Mouse (Mus musculus) small intestine, adult 2 months (tissue): Measurements from ENCODE around the gene Tnik. TPM values are rescaled to one million over a fixed set of nuclear protein-coding genes. Genes with fewer than 3 reads are reported as not detected.

Source experiments
- H3K27ac ChIP-seq: fragments of 200-500 bp; 2 replicates; pipeline ENCODE4 v1.5.1; 2012; ENCODE audit warnings: low read depth, low read length, control low read depth, inconsistent platforms; ENCODE audit not compliant: insufficient read depth
- H3K27me3 ChIP-seq: fragments of 200-500 bp; 2 replicates; pipeline ENCODE4 v1.6.1; 2012; ENCODE audit warnings: mild to moderate bottlenecking, moderate library complexity, low read length, inconsistent platforms; ENCODE audit not compliant: control insufficient read depth, insufficient read depth
- H3K36me3 ChIP-seq: fragments of 200-500 bp; 2 replicates; pipeline ENCODE4 v1.6.1; 2012; ENCODE audit warnings: mild to moderate bottlenecking, low read length, control low read depth, inconsistent platforms; ENCODE audit not compliant: control insufficient read depth, insufficient read depth
- H3K4me1 ChIP-seq: fragments of 200-500 bp; 2 replicates; pipeline ENCODE4 v1.6.1; 2012; ENCODE audit warnings: low read length, inconsistent platforms, mixed read lengths; ENCODE audit not compliant: control insufficient read depth, insufficient read depth, insufficient read length
- H3K4me3 ChIP-seq: fragments of 200-500 bp; 2 replicates; pipeline ENCODE4 v1.5.1; 2012; ENCODE audit warnings: low read depth, mild to moderate bottlenecking, control low read depth, inconsistent platforms, low read length, moderate library complexity
- CTCF ChIP-seq: fragments of 200-500 bp; IDR thresholded peaks from 2 replicates; pipeline ENCODE4 v1.5.1; 2012; ENCODE audit warnings: low read depth, mild to moderate bottlenecking, control low read depth, inconsistent platforms, low read length, moderate library complexity, mixed read lengths; ENCODE audit not compliant: insufficient replicate concordance, insufficient read length; ENCODE audit errors: extremely low read depth
- POLR2A ChIP-seq: fragments of 200-500 bp; IDR thresholded peaks from 2 replicates; pipeline ENCODE4 v1.6.1; 2012; ENCODE audit warnings: low read depth, mild to moderate bottlenecking, control low read depth, inconsistent platforms, low read length, moderate library complexity
- WGBS: fragments of 180-500 bp; shearing (Covaris S2); methylation state at CpG from one replicate; pipeline ENCODE4 v1.1.7; 2018; 5-methylcytosine and 5-hydroxymethylcytosine counted together
- polyA plus RNA-seq: library from polyadenylated mRNA; depleted of rRNA; stranded (reverse); fragments of >200 nt; gene quantifications from 2 replicates; pipeline ENCODE4 v1.2.3, GENCODE M21; 2012

The Tnik gene
- polyA plus RNA-seq, 1 experiment: 10.8 TPM

DNA sequence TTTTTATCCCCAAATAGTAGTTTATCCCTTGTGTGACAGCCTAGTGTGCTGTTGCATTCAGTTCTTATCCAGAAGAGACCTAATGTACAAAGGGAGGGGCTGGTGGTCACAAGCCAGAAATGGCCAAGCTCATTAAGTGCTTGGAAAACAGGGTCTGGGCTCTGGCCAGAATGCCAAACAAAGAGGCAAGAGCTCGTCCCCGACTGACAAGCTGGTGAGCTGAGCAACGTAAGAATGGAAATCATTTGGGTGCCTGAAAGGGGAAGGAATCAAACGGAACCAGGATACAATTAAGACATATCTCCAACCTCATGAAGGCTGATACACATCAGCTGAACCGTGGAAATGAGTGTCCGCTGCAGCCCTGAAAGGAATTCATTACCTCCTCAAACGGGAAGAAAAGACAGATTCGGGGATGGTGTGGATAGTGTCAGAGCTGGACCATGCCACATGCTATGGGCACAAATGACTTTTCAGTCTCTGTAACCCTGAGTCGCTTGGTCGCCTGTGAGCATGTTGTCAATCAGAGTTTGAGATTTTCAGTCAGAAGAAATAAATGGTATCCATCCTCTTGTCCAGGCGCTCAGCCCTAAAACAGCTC lies 120.6 kb downstream of the Tnik start:
- H3K27me3 ChIP-seq: no peaks in the 10 kb centered on the region
- H3K27ac ChIP-seq: no peak overlapping the region
- TF ChIP-seq CTCF (no peak), POLR2A (no peak)
- H3K4me1 ChIP-seq: no peaks in the 10 kb centered on the region
- no peak overlapping the region for H3K4me3 ChIP-seq
- WGBS: 81% methylated on average over 11 of the region's 11 CpGs
- H3K36me3 ChIP-seq: no peaks in the 10 kb centered on the region

DNA sequence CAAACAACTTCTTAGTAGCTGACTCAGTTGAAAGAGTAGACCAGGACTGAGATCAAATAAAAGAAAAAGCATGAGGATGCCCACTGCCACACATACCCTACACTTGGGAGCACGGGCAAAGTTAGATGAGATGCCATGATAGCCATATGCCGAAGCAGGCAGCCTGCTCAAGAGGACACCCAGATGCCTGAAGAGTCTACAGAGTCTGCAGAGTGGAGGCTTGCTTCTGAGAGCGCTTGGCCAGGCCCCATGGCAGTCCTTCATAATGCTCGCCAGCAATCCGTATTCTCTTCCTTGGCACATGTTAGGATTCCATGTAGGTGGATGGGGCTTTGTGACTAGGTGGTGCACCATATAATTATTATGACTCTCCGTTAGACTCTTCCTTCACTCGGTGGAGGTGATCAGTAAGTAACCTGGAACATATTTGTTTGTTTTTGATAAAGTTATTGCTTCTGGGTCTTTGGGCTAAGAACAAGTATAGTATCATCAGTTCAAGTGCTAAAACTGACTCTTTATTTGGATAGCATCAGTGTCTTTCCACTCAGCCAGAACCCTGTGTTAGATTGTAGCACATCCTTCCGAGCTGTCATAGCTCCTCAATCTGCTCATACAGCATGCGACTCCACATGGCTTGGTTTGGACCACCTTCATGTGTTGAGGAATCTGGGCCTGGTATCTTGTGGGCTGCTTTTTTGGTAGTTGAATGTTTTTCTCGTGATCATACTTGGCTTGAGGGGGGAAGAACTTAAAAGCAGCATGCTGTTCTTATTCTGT lies 122.4 kb downstream of the Tnik start:
- WGBS: 89% methylated on average over 10 of the region's 10 CpGs
- Histone ChIP-seq H3K36me3 (no peaks in the 10 kb centered on the region), H3K4me3 (no peak overlapping the region), H3K27ac (no peak overlapping the region), H3K27me3 (no peaks in the 10 kb centered on the region), H3K4me1 (no peaks in the 10 kb centered on the region)
- TF ChIP-seq CTCF (no peak), POLR2A (no peak)

DNA sequence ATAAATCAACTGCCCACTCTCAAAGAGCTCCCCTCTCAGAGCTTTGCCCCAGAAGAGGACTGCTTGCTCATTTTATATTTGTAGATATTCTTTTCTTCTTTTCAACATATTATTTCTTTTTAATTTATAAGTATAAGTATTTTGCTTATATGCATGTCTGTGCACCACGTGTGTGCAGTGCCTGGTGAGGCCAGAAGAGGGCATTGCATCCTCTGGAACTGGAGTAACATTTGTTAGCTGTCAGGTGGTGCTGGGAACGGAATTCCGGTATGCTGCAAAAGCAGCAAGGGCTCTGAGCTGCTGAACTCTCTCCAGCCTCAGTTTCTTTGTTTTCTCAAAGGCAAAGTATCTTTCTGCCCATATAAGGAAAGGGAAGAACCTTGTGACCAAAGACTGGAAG lies 125.5 kb downstream of the Tnik start:
- TF ChIP-seq CTCF: no peak
- no peak for TF ChIP-seq POLR2A
- Histone ChIP-seq H3K4me1 (no peaks in the 10 kb centered on the region), H3K27ac (no peak overlapping the region), H3K4me3 (no peak overlapping the region), H3K27me3 (no peaks in the 10 kb centered on the region), H3K36me3 (no peaks in the 10 kb centered on the region)
- WGBS: 88% methylated on average over 3 of the region's 3 CpGs

DNA sequence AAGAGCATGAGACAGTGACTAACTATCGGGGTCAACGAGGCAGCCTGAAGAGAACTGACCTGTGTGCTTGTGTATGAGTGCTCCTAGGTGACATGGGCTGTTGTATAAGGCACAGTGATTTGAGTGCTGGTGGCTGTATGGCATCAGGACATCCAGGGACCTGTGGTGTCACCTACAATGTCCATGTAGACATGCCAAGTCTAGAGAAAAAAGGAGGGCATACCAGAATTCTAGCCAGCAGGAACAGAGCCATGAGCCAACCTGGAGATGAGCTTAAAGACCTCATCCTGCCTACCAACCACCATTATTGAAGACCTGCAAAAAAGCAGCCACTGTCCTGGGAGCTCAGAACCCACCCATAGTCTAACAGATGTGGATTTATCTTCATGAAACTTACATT lies 127.2 kb downstream of the Tnik start:
- 96% methylated on average over 2 of the region's 2 CpGs for WGBS
- TF ChIP-seq POLR2A (no peak), CTCF (no peak)
- Histone ChIP-seq H3K27ac (no peak overlapping the region), H3K36me3 (no peaks in the 10 kb centered on the region), H3K4me1 (no peaks in the 10 kb centered on the region), H3K27me3 (no peaks in the 10 kb centered on the region), H3K4me3 (no peak overlapping the region)

DNA sequence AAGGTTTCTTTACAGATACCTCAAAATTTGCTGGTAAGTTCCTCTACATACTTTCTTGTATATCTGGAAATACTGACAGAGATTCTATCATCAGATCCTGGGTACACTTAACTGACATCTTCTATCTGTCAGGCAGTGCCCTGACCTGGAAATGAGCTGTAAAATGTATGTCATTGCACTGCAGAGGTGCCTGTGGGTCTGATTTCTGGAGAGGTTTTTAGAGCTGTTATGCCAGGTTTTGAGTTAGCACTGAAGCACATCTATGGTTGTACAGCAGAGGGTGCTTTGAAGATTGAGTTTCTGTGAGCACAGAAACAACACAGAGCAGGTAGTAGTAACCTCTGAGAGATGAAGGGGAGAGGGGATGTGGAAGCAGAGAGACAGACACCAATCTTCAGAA lies 129.5 kb downstream of the Tnik start:
- TF ChIP-seq CTCF (no peak), POLR2A (no peak)
- H3K4me3 ChIP-seq: no peak overlapping the region

DNA sequence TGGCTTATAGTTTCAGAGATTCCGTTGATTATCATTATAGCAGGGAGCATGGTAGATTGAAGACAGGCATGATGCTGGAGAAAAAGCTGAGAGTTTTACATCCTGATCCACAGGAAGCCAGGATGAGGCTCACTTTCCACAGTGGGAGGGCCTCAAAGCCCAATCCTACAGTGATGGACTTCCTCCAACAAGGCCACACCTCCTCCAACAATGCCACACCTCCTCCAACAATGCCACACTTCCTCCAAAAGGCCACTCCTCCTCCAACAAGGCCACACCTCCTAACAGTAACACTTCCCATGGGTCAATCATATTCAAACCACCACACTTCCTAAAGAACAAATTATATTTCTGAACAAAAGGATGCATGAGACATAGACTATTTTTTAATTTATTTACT lies 135.8 kb downstream of the Tnik start:
- H3K36me3 ChIP-seq: no peaks in the 10 kb centered on the region
- H3K4me3 ChIP-seq: no peak overlapping the region
- no peaks in the 10 kb centered on the region for H3K27me3 ChIP-seq
- H3K4me1 ChIP-seq: peaks cover 2% of the 10 kb centered on the region; the same call in 1 of the 2 replicates
- 96% methylated on average over 1 of the region's 1 CpGs for WGBS
- H3K27ac ChIP-seq: no peak overlapping the region
- TF ChIP-seq POLR2A (no peak), CTCF (no peak)

More for the DNA sequence above, 129.5 kb downstream of the Tnik start:
- Histone ChIP-seq H3K4me1 (no peaks in the 10 kb centered on the region), H3K27me3 (no peaks in the 10 kb centered on the region), H3K36me3 (no peaks in the 10 kb centered on the region), H3K27ac (no peak overlapping the region)

DNA sequence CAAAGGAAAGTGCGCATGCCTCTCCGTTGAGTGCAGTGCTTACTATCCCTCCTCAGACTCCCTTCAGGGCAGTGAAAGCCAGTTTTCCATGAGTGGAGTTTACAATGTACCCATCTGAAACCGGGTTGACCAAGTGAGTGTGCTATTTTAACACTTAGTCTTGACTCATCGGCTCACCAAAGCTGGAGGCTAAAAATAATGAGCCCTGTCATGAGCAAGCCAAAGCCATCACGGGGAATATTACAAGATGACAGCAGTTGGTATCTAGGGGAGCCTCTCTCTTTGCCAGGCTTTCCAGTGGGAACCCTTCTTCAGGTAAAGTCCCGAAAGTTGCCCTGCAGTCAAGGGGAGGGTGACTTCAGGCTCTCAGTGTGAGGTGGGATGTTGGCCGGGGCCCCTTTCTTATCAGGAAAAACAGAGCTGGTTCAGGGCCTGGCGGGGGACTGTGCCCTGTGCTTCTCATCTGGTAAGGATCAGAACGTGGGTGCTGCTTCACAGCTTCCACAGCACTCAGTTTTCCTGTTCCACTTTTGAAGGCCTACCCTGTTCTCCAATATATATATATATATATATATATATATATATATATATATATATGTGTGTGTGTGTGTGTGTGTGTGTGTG lies 136.7 kb downstream of the Tnik start:
- Histone ChIP-seq H3K4me1 (peaks cover 2% of the 10 kb centered on the region; the same call in 1 of the 2 replicates), H3K4me3 (no peak overlapping the region), H3K36me3 (no peaks in the 10 kb centered on the region), H3K27ac (no peak overlapping the region), H3K27me3 (no peaks in the 10 kb centered on the region)
- WGBS: 89% methylated on average over 9 of the region's 9 CpGs
- TF ChIP-seq CTCF: no peak
- TF ChIP-seq POLR2A: no peak
